Mouse (Mus musculus): ENCODE data around the gene Hip1. TPM values are rescaled to one million over a fixed set of nuclear protein-coding genes. Genes with fewer than 3 reads are reported as not detected.
A peak's percentile ranks its signal among the peaks of the same experiment; 100 is the strongest.
"Not testable (repeated sequence)": the region's sequence is repeated elsewhere in the genome, so short reads cannot be mapped to it uniquely, and the experiment has no call there.

Hip1 gene
- polyA plus RNA-seq, 1 experiment from 2014 or later = 46.9 TPM

GRCm38 (mm10) chr5:135493095-135493494 is 51.8 kb downstream of the Hip1 start:
- no peak overlapping the region for H3K27ac ChIP-seq (ENCODE audit: low read length)
- H3K4me2 ChIP-seq (replicated peaks; ENCODE audit: low read depth, low read length) = no peak overlapping the region

GRCm38 (mm10) chr5:135492126-135492525 is 52.8 kb downstream of the Hip1 start:
- Histone ChIP-seq H3K4me3 (ENCODE audit: low read depth, low read length) (no peak overlapping the region), H3K27me3 (ENCODE audit: control insufficient read depth, insufficient read depth, low read length) (no peaks in the 10 kb centered on the region), H3K9ac (replicated peaks; ENCODE audit: low read depth, low read length) (no peak overlapping the region), H3K27ac (ENCODE audit: low read length) (no peak overlapping the region), H3K4me2 (replicated peaks; ENCODE audit: low read depth, low read length) (no peak overlapping the region), H3K4me1 (ENCODE audit: control insufficient read depth, insufficient read depth, low read length) (peaks cover 16% of the 10 kb centered on the region; the same call in 1 of the 2 replicates), H3K9me3 (ENCODE audit: control insufficient read depth, low read depth, low read length) (no peaks in the 10 kb centered on the region), H3K36me3 (ENCODE audit: control insufficient read depth, insufficient read depth, low read length) (no peaks in the 10 kb centered on the region)
- ATAC-seq (ENCODE audit: insufficient number of reproducible peaks, insufficient read depth, low FRiP score, low read depth) = no peak
- WGBS = 81% methylated on average over 2 of the region's 2 CpGs

More at GRCm38 (mm10) chr5:135493095-135493494, 51.8 kb downstream of the Hip1 start:
- Histone ChIP-seq H3K9me3 (ENCODE audit: control insufficient read depth, low read depth, low read length) (no peaks in the 10 kb centered on the region), H3K36me3 (ENCODE audit: control insufficient read depth, insufficient read depth, low read length) (no peaks in the 10 kb centered on the region), H3K4me3 (ENCODE audit: low read depth, low read length) (no peak overlapping the region), H3K9ac (replicated peaks; ENCODE audit: low read depth, low read length) (no peak overlapping the region), H3K4me1 (ENCODE audit: control insufficient read depth, insufficient read depth, low read length) (peaks cover 7% of the 10 kb centered on the region; the same call in 1 of the 2 replicates), H3K27me3 (ENCODE audit: control insufficient read depth, insufficient read depth, low read length) (no peaks in the 10 kb centered on the region)
- no peak for ATAC-seq (ENCODE audit: insufficient number of reproducible peaks, insufficient read depth, low FRiP score, low read depth)
- WGBS = 88% methylated on average over 3 of the region's 3 CpGs

GRCm38 (mm10) chr5:135489695-135490294 is 55.1 kb downstream of the Hip1 start:
- Histone ChIP-seq H3K4me2 (replicated peaks; ENCODE audit: low read depth, low read length) (peak overlapping the region; percentile 77), H3K4me3 (ENCODE audit: low read depth, low read length) (peak overlapping the region; percentile 56), H3K27ac (ENCODE audit: low read length) (peak overlapping the region; percentile 70), H3K4me1 (ENCODE audit: control insufficient read depth, insufficient read depth, low read length) (peaks cover 18% of the 10 kb centered on the region; the same call in 1 of the 2 replicates), H3K9ac (replicated peaks; ENCODE audit: low read depth, low read length) (no peak overlapping the region), H3K36me3 (ENCODE audit: control insufficient read depth, insufficient read depth, low read length) (no peaks in the 10 kb centered on the region), H3K9me3 (ENCODE audit: control insufficient read depth, low read depth, low read length) (no peaks in the 10 kb centered on the region), H3K27me3 (ENCODE audit: control insufficient read depth, insufficient read depth, low read length) (no peaks in the 10 kb centered on the region)
- 7% methylated on average over 14 of the region's 14 CpGs for WGBS
- ATAC-seq (ENCODE audit: insufficient number of reproducible peaks, insufficient read depth, low FRiP score, low read depth) = no peak; the same call in 1 of the 2 replicates

- 2% methylated on average over 54 of the region's 59 CpGs for WGBS
- peak overlapping the region; percentile 56 for H3K4me3 ChIP-seq (ENCODE audit: low read depth, low read length)
- H3K4me1 ChIP-seq (ENCODE audit: control insufficient read depth, insufficient read depth, low read length) = peaks cover 18% of the 10 kb centered on the region; the same call in 1 of the 2 replicates
- ATAC-seq (ENCODE audit: insufficient number of reproducible peaks, insufficient read depth, low FRiP score, low read depth) = peak; percentile 79
- peak overlapping the region; percentile 77 for H3K4me2 ChIP-seq (replicated peaks; ENCODE audit: low read depth, low read length)
- peak overlapping the region; percentile 57 for H3K9ac ChIP-seq (replicated peaks; ENCODE audit: low read depth, low read length)
- no peaks in the 10 kb centered on the region; the same call in 1 of the 2 replicates for H3K9me3 ChIP-seq (ENCODE audit: control insufficient read depth, low read depth, low read length)
- H3K27me3 ChIP-seq (ENCODE audit: control insufficient read depth, insufficient read depth, low read length) = no peaks in the 10 kb centered on the region
- no peaks in the 10 kb centered on the region for H3K36me3 ChIP-seq (ENCODE audit: control insufficient read depth, insufficient read depth, low read length)
- peak overlapping the region; percentile 70 for H3K27ac ChIP-seq (ENCODE audit: low read length)
Measured at GRCm38 (mm10) chr5:135488881-135489694, 55.8 kb downstream of the Hip1 start.

GRCm38 (mm10) chr5:135488222-135488880 is 56.6 kb downstream of the Hip1 start:
- ATAC-seq (ENCODE audit: insufficient number of reproducible peaks, insufficient read depth, low FRiP score, low read depth) = no peak; the same call in 1 of the 2 replicates
- Histone ChIP-seq H3K4me2 (replicated peaks; ENCODE audit: low read depth, low read length) (peak overlapping the region; percentile 77), H3K4me1 (ENCODE audit: control insufficient read depth, insufficient read depth, low read length) (peaks cover 18% of the 10 kb centered on the region; the same call in 1 of the 2 replicates), H3K36me3 (ENCODE audit: control insufficient read depth, insufficient read depth, low read length) (no peaks in the 10 kb centered on the region), H3K9me3 (ENCODE audit: control insufficient read depth, low read depth, low read length) (no peaks in the 10 kb centered on the region; the same call in 1 of the 2 replicates), H3K9ac (replicated peaks; ENCODE audit: low read depth, low read length) (peak overlapping the region; percentile 57), H3K27me3 (ENCODE audit: control insufficient read depth, insufficient read depth, low read length) (no peaks in the 10 kb centered on the region), H3K4me3 (ENCODE audit: low read depth, low read length) (peak overlapping the region; percentile 56), H3K27ac (ENCODE audit: low read length) (peak overlapping the region; percentile 70)
- WGBS = under 1% methylated on average over 19 of the region's 19 CpGs

- 43% methylated on average over 3 of the region's 3 CpGs for WGBS
- Histone ChIP-seq H3K27ac (ENCODE audit: low read length) (no peak overlapping the region), H3K4me1 (ENCODE audit: control insufficient read depth, insufficient read depth, low read length) (peaks cover 18% of the 10 kb centered on the region; the same call in 1 of the 2 replicates), H3K36me3 (ENCODE audit: control insufficient read depth, insufficient read depth, low read length) (no peaks in the 10 kb centered on the region), H3K27me3 (ENCODE audit: control insufficient read depth, insufficient read depth, low read length) (no peaks in the 10 kb centered on the region), H3K9ac (replicated peaks; ENCODE audit: low read depth, low read length) (no peak overlapping the region), H3K4me2 (replicated peaks; ENCODE audit: low read depth, low read length) (no peak overlapping the region), H3K4me3 (ENCODE audit: low read depth, low read length) (no peak overlapping the region), H3K9me3 (ENCODE audit: control insufficient read depth, low read depth, low read length) (no peaks in the 10 kb centered on the region; the same call in 1 of the 2 replicates)
- no peak for ATAC-seq (ENCODE audit: insufficient number of reproducible peaks, insufficient read depth, low FRiP score, low read depth)
Measured at GRCm38 (mm10) chr5:135485289-135485688, 59.6 kb downstream of the Hip1 start.

GRCm38 (mm10) chr5:135483865-135484264 is 61.1 kb downstream of the Hip1 start:
- WGBS = 93% methylated on average over 6 of the region's 6 CpGs
- not testable (repeated sequence) for H3K4me3 ChIP-seq (ENCODE audit: low read depth, low read length); H3K27ac ChIP-seq (ENCODE audit: low read length); H3K27me3 ChIP-seq (ENCODE audit: control insufficient read depth, insufficient read depth, low read length); ATAC-seq (ENCODE audit: insufficient number of reproducible peaks, insufficient read depth, low FRiP score, low read depth); H3K36me3 ChIP-seq (ENCODE audit: control insufficient read depth, insufficient read depth, low read length); H3K9ac ChIP-seq (replicated peaks; ENCODE audit: low read depth, low read length); H3K4me2 ChIP-seq (replicated peaks; ENCODE audit: low read depth, low read length); H3K9me3 ChIP-seq (ENCODE audit: control insufficient read depth, low read depth, low read length)
- peaks cover 13% of the 10 kb centered on the region; the same call in 1 of the 2 replicates for H3K4me1 ChIP-seq (ENCODE audit: control insufficient read depth, insufficient read depth, low read length)
